ENCODE assay signal across 9 mouse cellular contexts in genomic region chr4:150212553-150212971, GRCm38 (mm10). TPM values are rescaled to one million over a fixed set of nuclear protein-coding genes. Genes with fewer than 3 reads are reported as not detected.
DNase-seq lines count a peak whose midpoint lies in the region; ATAC-seq and TF ChIP-seq lines count a peak whose summit lies in the region.
"Had no signal": no experiment of that assay in that cellular context is flagged by ENCODE, and none has a peak within 500 bp of the region (broad histone marks: within the 10 kb centered on the region; RNA-seq: fewer than 3 reads in every experiment).

No protein-coding gene starts in this region.

- 1% methylated on average over 15 of the region's 15 CpGs for WGBS in intestine, postnatal 0 days
- WGBS in lung, adult 2 months, result 3% methylated on average over 15 of the region's 15 CpGs
- 1% methylated on average over 15 of the region's 15 CpGs for WGBS in neural tube, embryonic 13.5 days

- no peak for TF ChIP-seq POLR2A in lung, adult 2 months (IDR thresholded peaks at IDR 0.05; ENCODE audit: borderline replicate concordance, extremely low read depth, low read depth, low read length)

- no peak overlapping the region for H3K4me3 ChIP-seq in intestine, postnatal 0 days (ENCODE audit: low read depth, low read length)
- H3K4me3 ChIP-seq in lung, adult 2 months (replicated peaks; ENCODE audit: extremely low read depth, low read depth, low read length), result no peak overlapping the region
- peak overlapping the region; percentile 24 for H3K4me3 ChIP-seq in neural tube, embryonic 13.5 days

- H3K9ac ChIP-seq in intestine, postnatal 0 days (ENCODE audit: low read depth, low read length), result no peak overlapping the region
- peak overlapping the region; percentile 13; the same call in 1 of the 2 replicates for H3K9ac ChIP-seq in neural tube, embryonic 13.5 days

- H3K36me3 ChIP-seq in intestine, postnatal 0 days (ENCODE audit: control insufficient read depth, insufficient read depth), result no peaks in the 10 kb centered on the region
- no peaks in the 10 kb centered on the region for H3K36me3 ChIP-seq in neural tube, embryonic 13.5 days

- ATAC-seq in intestine, postnatal 0 days, result peak; percentile 70
- 0 out of 2 replicates have a peak, but pooled peaks have one; percentile 59 for ATAC-seq in neural tube, embryonic 13.5 days (ENCODE audit: low read depth)
- ATAC-seq in erythroid progenitor cell, adult 5-6 weeks (replicated peaks; ENCODE audit: low FRiP score, poor library complexity, severe bottlenecking), result no peak
- ATAC-seq: Patski had no signal

- H3K4me2 ChIP-seq in intestine, postnatal 0 days (replicated peaks; ENCODE audit: low read depth), result peak overlapping the region; percentile 53
- H3K4me2 ChIP-seq in neural tube, embryonic 13.5 days, result peak overlapping the region; percentile 48

- no peaks in the 10 kb centered on the region for H3K9me3 ChIP-seq in intestine, postnatal 0 days (ENCODE audit: control insufficient read depth)
- no peaks in the 10 kb centered on the region for H3K9me3 ChIP-seq in neural tube, embryonic 13.5 days

- peak; percentile 28 for DNase-seq in layer of hippocampus, adult 11-12 months (ENCODE audit: low spot score)
- no peak for DNase-seq in layer of hippocampus, adult 8-10 months (ENCODE audit: low spot score in 2 of 2)
- DNase-seq in adrenal gland, postnatal 25 days, result peak; percentile 37
- DNase-seq in gastrocnemius, postnatal 25 days, result peak; percentile 44
- DNase-seq in lung, adult 2 months, result peak; percentile 26

- H3K27ac ChIP-seq in intestine, postnatal 0 days (ENCODE audit: low read depth, low read length), result no peak overlapping the region
- no peak overlapping the region for H3K27ac ChIP-seq in neural tube, embryonic 13.5 days (replicated peaks)

- TF ChIP-seq CTCF in intestine, postnatal 0 days (IDR thresholded peaks at IDR 0.05; ENCODE audit: low read depth), result no peak
- TF ChIP-seq CTCF in lung, adult 2 months (IDR thresholded peaks at IDR 0.05; ENCODE audit: insufficient read depth, low read length), result no peak

- H3K27me3 ChIP-seq in intestine, postnatal 0 days (replicated peaks; ENCODE audit: control insufficient read depth, insufficient read depth, low read length), result no peaks in the 10 kb centered on the region
- no peaks in the 10 kb centered on the region for H3K27me3 ChIP-seq in neural tube, embryonic 13.5 days
- H3K27me3 ChIP-seq: Patski had no signal

- no peaks in the 10 kb centered on the region; the same call in 1 of the 2 replicates for H3K4me1 ChIP-seq in intestine, postnatal 0 days (replicated peaks; ENCODE audit: control insufficient read depth, insufficient read depth, low read length)
- H3K4me1 ChIP-seq in lung, adult 2 months (ENCODE audit: control insufficient read depth, insufficient read depth, low read length), result no peaks in the 10 kb centered on the region
- peaks cover 10% of the 10 kb centered on the region for H3K4me1 ChIP-seq in neural tube, embryonic 13.5 days (replicated peaks)

RNA-seq across cellular contexts. Expression of gene Car6, which starts 11.4 kb away (rescaled TPM):
- under 1 TPM in 2 of 4 experiments, not detected in 2; 0.20 to 0.53 TPM for total RNA-seq in layer of hippocampus, adult 8-10 months (2022)
- 1.1 and 1.3 TPM in 2 replicates for total RNA-seq in adrenal gland, postnatal 25 days (2021)
- total RNA-seq in gastrocnemius, postnatal 25 days (2021), result not detected
- not detected in 2 replicates for polyA plus RNA-seq in intestine, postnatal 0 days (2015; fragmentation: Nextera tagmentation; extraction: Ambion mirVana)
- polyA plus RNA-seq in lung, adult 2 months (2012; rRNA removed), result 0.11 TPM in 1 of 2 replicates, not detected in the other
- 0.44 TPM in 1 of 2 replicates, not detected in the other for polyA plus RNA-seq in neural tube, embryonic 13.5 days (2015; fragmentation: Nextera tagmentation; extraction: Ambion mirVana)
- total RNA-seq in erythroid progenitor cell, adult 5-6 weeks (2015; ENCODE audit: low replicate concordance), result not detected in 2 replicates
- not detected in 2 replicates for total RNA-seq in erythroid progenitor cell, adult 5-6 weeks (2017; ENCODE audit: low replicate concordance)
- polyA plus RNA-seq: Patski had no signal

RNA-seq across cellular contexts. Expression of gene Eno1, which starts 24.0 kb away (rescaled TPM):
- 100 to 1,000 TPM; 419 to 457 (median 441) TPM for total RNA-seq in layer of hippocampus, adult 8-10 months (2022)
- total RNA-seq in adrenal gland, postnatal 25 days (2021), result 428 and 430 TPM in 2 replicates
- total RNA-seq in gastrocnemius, postnatal 25 days (2021), result 100 to 1,000 TPM; 112 to 141 TPM
- polyA plus RNA-seq in intestine, postnatal 0 days (2015; fragmentation: Nextera tagmentation; extraction: Ambion mirVana), result 644 and 733 TPM in 2 replicates
- 90.4 and 220 TPM in 2 replicates for polyA plus RNA-seq in lung, adult 2 months (2012; rRNA removed)
- 1,151 and 1,235 TPM in 2 replicates for polyA plus RNA-seq in neural tube, embryonic 13.5 days (2015; fragmentation: Nextera tagmentation; extraction: Ambion mirVana)
- total RNA-seq in erythroid progenitor cell, adult 5-6 weeks (2015; ENCODE audit: low replicate concordance), result 79.6 and 121 TPM in 2 replicates
- total RNA-seq in erythroid progenitor cell, adult 5-6 weeks (2017; ENCODE audit: low replicate concordance), result 21.2 and 44.2 TPM in 2 replicates

Comparison
In these comparisons a context has a peak if more than half of its experiments do, and no peak if none do; other contexts are left out.
1. DNase-seq: peak in layer of hippocampus, adult 11-12 months (single experiment), adrenal gland, postnatal 25 days (single experiment), gastrocnemius, postnatal 25 days (single experiment) and lung, adult 2 months (single experiment); none in layer of hippocampus, adult 8-10 months (0 of 2).